Mouse (Mus musculus) kidney, embryonic 15.5 days (tissue): ENCODE results near the gene Prkcz. TPM values are rescaled to one million over a fixed set of nuclear protein-coding genes. Genes with fewer than 3 reads are reported as not detected.
"Not testable (repeated sequence)": the region's sequence is repeated elsewhere in the genome, so short reads cannot be mapped to it uniquely, and the experiment has no call there.

Source experiments
- ATAC-seq: fragments of 200-750 bp; cut with Nextera tagmentation; replicated peaks from 2 replicates; pipeline ENCODE4 v1.8.0; 2017; ENCODE audit warnings: moderate TSS enrichment; ENCODE audit not compliant: low FRiP score
- H3K27ac ChIP-seq: fragments of 300-500 bp; sonication (generic); 2 replicates; pipeline ENCODE4 v1.5.1; 2015; ENCODE audit warnings: mild to moderate bottlenecking, inconsistent platforms
- H3K27me3 ChIP-seq: fragments of 300-500 bp; sonication (generic); 2 replicates; pipeline ENCODE4 v1.6.1; 2015; ENCODE audit warnings: inconsistent platforms
- H3K36me3 ChIP-seq: fragments of 300-500 bp; sonication (generic); 2 replicates; pipeline ENCODE4 v1.6.1; 2015; ENCODE audit warnings: inconsistent platforms
- H3K4me1 ChIP-seq: fragments of 300-500 bp; sonication (generic); 2 replicates; pipeline ENCODE4 v1.6.1; 2015; ENCODE audit warnings: inconsistent platforms
- H3K4me2 ChIP-seq: fragments of 300-500 bp; sonication (generic); 2 replicates; pipeline ENCODE4 v1.6.1; 2015; ENCODE audit warnings: moderate library complexity, mild to moderate bottlenecking, inconsistent platforms
- H3K4me3 ChIP-seq: fragments of 300-500 bp; sonication (generic); replicated peaks from 2 replicates; pipeline ENCODE4 v1.5.1; 2015; ENCODE audit warnings: mild to moderate bottlenecking, inconsistent platforms
- H3K9ac ChIP-seq: fragments of 300-500 bp; sonication (generic); 2 replicates; pipeline ENCODE4 v1.6.1; 2015; ENCODE audit warnings: mild to moderate bottlenecking, inconsistent platforms
- H3K9me3 ChIP-seq: fragments of 300-500 bp; sonication (generic); replicated peaks from 2 replicates; pipeline ENCODE4 v1.6.1; 2016; ENCODE audit warnings: inconsistent platforms
- WGBS: fragments of 180-500 bp; shearing (Covaris S2); methylation state at CpG from one replicate; pipeline ENCODE4 v1.1.7; 2015; ENCODE audit warnings: mixed read lengths; 5-methylcytosine and 5-hydroxymethylcytosine counted together
- polyA plus RNA-seq: library from polyadenylated mRNA; unstranded; fragments of >200 nt; fragmentation: Nextera tagmentation; extraction: Ambion mirVana; gene quantifications from 2 replicates; pipeline ENCODE4 v1.2.1, GENCODE M21; 2015

The Prkcz gene
- polyA plus RNA-seq, 1 experiment from 2014 or later: 16.6 TPM

DNA sequence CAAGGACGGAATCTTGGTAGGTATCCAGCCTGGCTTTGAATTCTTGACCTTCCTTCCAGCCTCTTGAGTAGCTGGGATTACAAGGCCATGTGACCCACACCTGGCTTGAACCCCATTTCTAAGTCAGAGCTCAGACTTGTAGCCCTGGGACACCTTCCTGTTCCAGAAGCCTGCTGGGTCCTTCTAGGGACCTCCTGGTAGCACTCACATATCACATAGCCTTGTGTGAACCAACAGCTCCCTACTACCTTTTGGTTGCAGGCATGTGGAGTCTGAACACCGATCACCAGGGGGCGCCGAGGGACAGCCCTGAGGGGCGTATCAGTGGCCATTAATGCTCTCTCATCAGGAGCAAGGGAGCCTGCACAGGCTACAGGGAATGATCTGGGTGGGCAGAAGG lies 92.8 kb downstream of the Prkcz start:
- Histone ChIP-seq H3K27me3 (no peaks in the 10 kb centered on the region), H3K36me3 (no peaks in the 10 kb centered on the region), H3K27ac (peak overlapping the region; percentile 64; the same call in 1 of the 2 replicates), H3K4me3 (no peak overlapping the region), H3K9ac (no peak overlapping the region), H3K4me2 (no peak overlapping the region), H3K9me3 (no peaks in the 10 kb centered on the region), H3K4me1 (peaks cover 24% of the 10 kb centered on the region)
- ATAC-seq: peak; percentile 62; the same call in 1 of the 2 replicates
- 24% methylated on average over 5 of the region's 5 CpGs for WGBS

DNA sequence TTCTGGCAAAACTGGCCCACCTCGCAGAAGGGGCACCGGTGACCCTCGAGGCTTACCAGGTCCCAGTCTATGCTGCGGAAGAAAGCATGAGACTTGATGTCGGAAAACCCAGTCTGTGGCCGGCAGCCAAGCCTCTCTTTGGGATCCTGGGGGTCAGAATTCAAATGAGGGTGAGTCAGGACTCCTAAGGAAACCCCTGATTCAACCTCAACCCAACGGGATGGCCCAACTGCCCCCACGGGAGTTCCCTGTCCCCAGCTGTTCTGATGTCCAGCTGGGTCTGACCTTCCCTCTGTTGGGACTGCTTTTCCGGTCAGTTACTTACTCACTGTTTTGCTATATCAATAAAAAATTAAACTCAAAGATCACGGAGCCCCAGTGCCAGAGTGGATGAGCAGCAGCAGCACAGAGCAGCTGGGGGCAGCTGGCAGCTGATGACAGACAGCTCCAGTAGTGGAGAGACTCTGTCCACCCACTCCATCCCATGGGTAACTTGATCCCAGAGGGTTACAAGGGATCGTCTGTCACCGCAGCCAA lies 93.5 kb downstream of the Prkcz start:
- Histone ChIP-seq H3K9ac (no peak overlapping the region), H3K27ac (peak overlapping the region; percentile 64), H3K27me3 (no peaks in the 10 kb centered on the region), H3K36me3 (no peaks in the 10 kb centered on the region), H3K4me2 (0 out of 2 replicates have a peak overlapping the region, but pooled peaks have one; percentile 2), H3K4me3 (no peak overlapping the region), H3K4me1 (peaks cover 24% of the 10 kb centered on the region), H3K9me3 (no peaks in the 10 kb centered on the region)
- 36% methylated on average over 12 of the region's 12 CpGs for WGBS
- ATAC-seq: 0 out of 2 replicates have a peak, but pooled peaks have one; percentile 52

GRCm38 (mm10) chr4:155267047-155267543 lies 94.1 kb downstream of the Prkcz start:
- no peak overlapping the region for H3K4me2 ChIP-seq
- WGBS: 53% methylated on average over 7 of the region's 7 CpGs
- no peak for ATAC-seq
- H3K27ac ChIP-seq: peak overlapping the region; percentile 64
- H3K36me3 ChIP-seq: no peaks in the 10 kb centered on the region
- H3K27me3 ChIP-seq: no peaks in the 10 kb centered on the region
- H3K4me3 ChIP-seq: no peak overlapping the region
- peaks cover 24% of the 10 kb centered on the region for H3K4me1 ChIP-seq
- no peak overlapping the region for H3K9ac ChIP-seq
- no peaks in the 10 kb centered on the region for H3K9me3 ChIP-seq

GRCm38 (mm10) chr4:155264521-155265321 lies 96.4 kb downstream of the Prkcz start:
- peaks cover 4% of the 10 kb centered on the region; the same call in 1 of the 2 replicates for H3K36me3 ChIP-seq
- 87% methylated on average over 3 of the region's 3 CpGs for WGBS
- ATAC-seq: no peak
- H3K9me3 ChIP-seq: no peaks in the 10 kb centered on the region
- no peaks in the 10 kb centered on the region for H3K27me3 ChIP-seq
- no peak overlapping the region for H3K9ac ChIP-seq
- peaks cover 24% of the 10 kb centered on the region for H3K4me1 ChIP-seq
- H3K27ac ChIP-seq: no peak overlapping the region
- no peak overlapping the region for H3K4me2 ChIP-seq
- H3K4me3 ChIP-seq: no peak overlapping the region

GRCm38 (mm10) chr4:155252253-155252652 lies 108.9 kb downstream of the Prkcz start:
- no peaks in the 10 kb centered on the region for H3K9me3 ChIP-seq
- H3K27ac ChIP-seq: no peak overlapping the region
- peaks cover 12% of the 10 kb centered on the region for H3K36me3 ChIP-seq
- 86% methylated on average over 6 of the region's 6 CpGs for WGBS
- no peak overlapping the region for H3K4me3 ChIP-seq
- no peaks in the 10 kb centered on the region for H3K27me3 ChIP-seq
- no peak overlapping the region for H3K4me2 ChIP-seq
- no peak overlapping the region for H3K9ac ChIP-seq
- ATAC-seq: no peak
- peaks cover 37% of the 10 kb centered on the region for H3K4me1 ChIP-seq

GRCm38 (mm10) chr4:155251147-155251546 lies 110.0 kb downstream of the Prkcz start:
- Histone ChIP-seq H3K4me2 (peak overlapping the region; percentile 93), H3K27me3 (no peaks in the 10 kb centered on the region), H3K4me3 (peak overlapping the region; percentile 68; the same call in 1 of the 2 replicates), H3K36me3 (peaks cover 4% of the 10 kb centered on the region), H3K9me3 (no peaks in the 10 kb centered on the region), H3K9ac (0 out of 2 replicates have a peak overlapping the region, but pooled peaks have one; percentile 14), H3K4me1 (peaks cover 48% of the 10 kb centered on the region), H3K27ac (0 out of 2 replicates have a peak overlapping the region, but pooled peaks have one; percentile 99)
- 55% methylated on average over 3 of the region's 3 CpGs for WGBS
- no peak for ATAC-seq

DNA sequence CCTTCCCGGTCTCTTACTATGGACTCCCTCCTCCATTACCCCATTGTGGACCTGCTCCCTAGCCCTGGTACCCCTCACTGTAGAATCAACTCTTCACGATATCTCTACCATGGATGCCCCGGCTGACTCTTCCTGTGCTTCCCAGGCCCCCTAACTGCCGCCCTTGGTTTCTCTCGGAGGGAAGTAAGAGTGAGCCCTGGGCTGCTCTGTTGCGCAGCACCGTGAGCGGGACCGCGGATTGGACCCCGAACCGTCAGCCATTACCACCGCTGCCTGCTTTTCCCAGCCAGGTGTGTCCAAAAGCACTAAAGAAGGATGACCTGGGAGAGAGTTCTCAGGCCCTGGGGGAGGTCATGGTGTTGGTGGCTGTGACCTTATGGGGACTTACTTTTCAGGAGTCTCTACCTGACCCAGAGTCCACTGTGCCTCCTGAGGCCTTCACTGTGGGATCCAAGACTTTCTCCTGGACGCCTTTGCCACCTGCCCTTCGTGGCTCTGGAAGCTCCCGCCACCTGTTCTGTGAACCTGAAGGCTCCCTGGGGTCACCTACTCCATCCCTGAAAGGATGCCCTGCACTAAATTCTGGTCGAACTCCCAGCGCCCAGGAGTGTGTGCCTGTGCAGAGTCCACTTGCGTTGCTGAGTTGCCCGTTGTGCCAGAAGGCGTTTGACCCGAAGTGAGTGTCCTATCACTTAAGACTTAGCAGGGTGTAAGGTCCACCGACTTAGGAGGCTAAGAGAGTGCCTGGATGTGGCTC lies 110.6 kb downstream of the Prkcz start:
- H3K4me3 ChIP-seq: peak overlapping the region; percentile 68
- peak; percentile 22 for ATAC-seq
- 11% methylated on average over 23 of the region's 23 CpGs for WGBS

DNA sequence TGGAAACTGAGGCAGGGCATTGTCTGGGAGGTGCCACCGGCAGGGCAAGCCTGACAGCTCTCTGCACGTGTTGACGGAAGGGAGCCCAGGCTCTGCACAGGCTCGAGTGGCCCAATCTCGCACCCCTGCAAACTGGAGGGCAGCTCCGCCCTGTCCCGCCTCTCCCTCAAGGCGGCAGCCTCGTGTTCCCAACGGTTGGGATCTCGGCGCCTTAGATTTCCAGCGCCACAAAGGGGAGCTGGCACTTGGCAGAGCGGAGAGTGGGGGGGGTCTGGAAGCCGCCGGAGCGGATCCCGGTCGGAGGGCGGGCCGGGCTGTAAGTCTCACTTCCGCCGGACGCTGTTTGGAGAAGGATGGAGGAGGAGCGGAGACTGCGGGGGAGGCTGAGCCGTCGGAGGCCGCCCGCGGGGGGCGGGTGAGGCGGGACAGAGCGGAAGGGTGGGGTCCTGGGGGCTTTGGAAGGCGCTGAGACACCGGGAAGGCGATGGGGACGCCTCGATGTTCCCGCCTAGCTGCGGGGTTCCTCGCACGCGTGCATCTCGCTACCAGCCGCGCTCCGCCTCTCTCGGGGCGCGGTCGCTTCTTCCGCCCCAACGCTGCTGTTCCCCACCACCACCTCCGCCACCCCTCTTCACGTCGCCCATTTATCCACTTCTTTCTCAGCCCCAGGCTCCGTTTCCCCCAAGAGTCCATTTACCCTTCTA lies 111.4 kb downstream of the Prkcz start, which contains the start of gene Faap20:
TSS of gene Faap20 (plus strand) at position 155 of the 704 bp plus-strand sequence.
- Histone ChIP-seq H3K27ac (peak within 1 kb of the TSS; percentile 99), H3K9ac (peak within 1 kb of the TSS; percentile 72), H3K9me3 (no peaks in the 10 kb centered on the region), H3K4me1 (peaks cover 59% of the 10 kb centered on the region), H3K27me3 (no peaks in the 10 kb centered on the region), H3K4me2 (peak within 1 kb of the TSS; percentile 93), H3K36me3 (no peaks in the 10 kb centered on the region), H3K4me3 (peak within 1 kb of the TSS; percentile 68)
- WGBS: under 1% methylated on average over 58 of the region's 58 CpGs
- ATAC-seq: peak; percentile 91

More for the DNA sequence above, 110.6 kb downstream of the Prkcz start:
- H3K9me3 ChIP-seq: no peaks in the 10 kb centered on the region
- H3K27me3 ChIP-seq: no peaks in the 10 kb centered on the region
- peak overlapping the region; percentile 72 for H3K9ac ChIP-seq
- H3K4me1 ChIP-seq: peaks cover 54% of the 10 kb centered on the region
- H3K27ac ChIP-seq: peak overlapping the region; percentile 99
- H3K36me3 ChIP-seq: no peaks in the 10 kb centered on the region
- peak overlapping the region; percentile 93 for H3K4me2 ChIP-seq

- under 1% methylated on average over 9 of the region's 9 CpGs for WGBS
- H3K4me3 ChIP-seq: peak overlapping the region; percentile 68
- no peaks in the 10 kb centered on the region for H3K36me3 ChIP-seq
- peak overlapping the region; percentile 93 for H3K4me2 ChIP-seq
- peaks cover 59% of the 10 kb centered on the region for H3K4me1 ChIP-seq
- H3K27ac ChIP-seq: peak overlapping the region; percentile 99
- no peaks in the 10 kb centered on the region for H3K9me3 ChIP-seq
- peak overlapping the region; percentile 72 for H3K9ac ChIP-seq
- no peaks in the 10 kb centered on the region for H3K27me3 ChIP-seq
- ATAC-seq: peak; percentile 69
Measured at GRCm38 (mm10) chr4:155249257-155249647, 111.9 kb downstream of the Prkcz start.

DNA sequence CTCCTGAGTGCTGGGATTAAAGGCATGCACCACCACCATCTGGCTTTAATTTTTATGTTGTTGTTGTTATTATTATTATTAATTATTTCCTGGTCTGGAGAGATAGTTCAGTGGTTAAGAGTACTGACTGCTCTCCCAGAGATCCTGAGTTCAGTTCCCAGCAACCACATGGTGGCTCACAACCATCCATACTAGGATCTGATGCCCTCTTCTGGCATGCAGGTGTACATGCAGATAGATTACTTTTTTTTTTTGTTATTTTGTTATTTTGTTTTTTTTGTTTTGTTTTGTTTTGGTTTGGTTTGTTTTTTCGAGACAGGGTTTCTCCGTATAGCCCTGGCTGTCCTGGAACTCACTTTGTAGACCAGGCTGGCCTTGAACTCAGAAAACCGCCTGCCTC lies 113.1 kb downstream of the Prkcz start:
- H3K4me3 ChIP-seq, H3K36me3 ChIP-seq, H3K27ac ChIP-seq, H3K9ac ChIP-seq, H3K4me2 ChIP-seq, H3K27me3 ChIP-seq, ATAC-seq, H3K9me3 ChIP-seq: not testable (repeated sequence)
- 90% methylated on average over 3 of the region's 3 CpGs for WGBS
- peaks cover 59% of the 10 kb centered on the region for H3K4me1 ChIP-seq

DNA sequence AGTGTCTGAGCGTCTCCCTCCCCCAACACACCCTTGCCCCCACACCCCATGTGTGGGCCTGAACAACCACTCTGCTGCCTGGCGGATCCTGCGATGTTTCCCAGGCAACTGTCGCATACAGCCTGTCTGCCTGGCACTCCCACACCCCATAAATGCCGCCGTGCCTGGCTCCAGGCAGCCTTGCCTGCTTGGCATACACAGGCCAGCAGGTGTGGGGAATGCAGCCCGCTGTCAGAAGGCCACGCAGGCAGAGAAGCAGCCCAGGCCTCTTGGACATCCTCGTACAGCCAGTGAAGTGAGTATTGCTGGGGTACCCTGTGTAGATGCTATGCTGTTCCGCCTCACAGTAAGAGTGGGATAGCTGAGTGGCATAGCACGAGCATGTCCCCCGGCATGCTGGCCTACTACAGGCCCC lies 114.5 kb downstream of the Prkcz start:
- H3K27me3 ChIP-seq: 0 out of 2 replicates have a peak, but pooled peaks cover 1% of the 10 kb centered on the region
- H3K9ac ChIP-seq: peak overlapping the region; percentile 24; the same call in 1 of the 2 replicates
- peak overlapping the region; percentile 19 for H3K27ac ChIP-seq
- no peaks in the 10 kb centered on the region for H3K36me3 ChIP-seq
- H3K4me3 ChIP-seq: no peak overlapping the region
- no peak overlapping the region for H3K4me2 ChIP-seq
- peaks cover 48% of the 10 kb centered on the region for H3K4me1 ChIP-seq
- ATAC-seq: no peak
- no peaks in the 10 kb centered on the region for H3K9me3 ChIP-seq
- WGBS: 59% methylated on average over 12 of the region's 12 CpGs
